Mouse (Mus musculus) small intestine, adult 2 months (tissue): Measurements from ENCODE around the gene Chrna4.

ENCODE experiments used
- CTCF ChIP-seq: fragments of 200-500 bp; IDR thresholded peaks from 2 replicates; pipeline ENCODE4 v1.5.1; 2012; ENCODE audit warnings: low read depth, mild to moderate bottlenecking, control low read depth, inconsistent platforms, low read length, moderate library complexity, mixed read lengths; ENCODE audit not compliant: insufficient replicate concordance, insufficient read length; ENCODE audit errors: extremely low read depth
- POLR2A ChIP-seq: fragments of 200-500 bp; IDR thresholded peaks from 2 replicates; pipeline ENCODE4 v1.6.1; 2012; ENCODE audit warnings: low read depth, mild to moderate bottlenecking, control low read depth, inconsistent platforms, low read length, moderate library complexity

GRCm38 (mm10) chr2:180988347-180988913 lies 54.9 kb downstream of the Chrna4 start:
- TF ChIP-seq CTCF (no peak), POLR2A (no peak)
